Mouse (Mus musculus) heart, adult 2 months (tissue): ENCODE data around the gene Pola2. TPM values are rescaled to one million over a fixed set of nuclear protein-coding genes. Genes with fewer than 3 reads are reported as not detected.
A peak's percentile ranks its signal among the peaks of the same experiment; 100 is the strongest.

Experiments used
- DNase-seq, 2 experiments: peaks; one replicate each; pipeline ENCODE4 v3.0.0; 2021
- H3K27ac ChIP-seq: fragments of 200-600 bp; 2 replicates; pipeline ENCODE4 v1.8.1; 2022
- H3K27me3 ChIP-seq: fragments of 200-500 bp; 2 replicates; pipeline ENCODE4 v1.6.1; 2012; ENCODE audit warnings: mild to moderate bottlenecking, low read length, inconsistent platforms, mixed read lengths; ENCODE audit not compliant: control insufficient read depth, insufficient read depth
- H3K36me3 ChIP-seq: fragments of 200-500 bp; 2 replicates; pipeline ENCODE4 v1.6.1; 2012; ENCODE audit warnings: low read length, inconsistent platforms; ENCODE audit not compliant: control insufficient read depth, insufficient read depth
- H3K4me1 ChIP-seq: fragments of 200-500 bp; 2 replicates; pipeline ENCODE4 v1.6.1; 2011; ENCODE audit warnings: low read length; ENCODE audit not compliant: control insufficient read depth, insufficient read depth
- H3K4me3 ChIP-seq: fragments of 200-600 bp; 2 replicates; pipeline ENCODE4 v1.8.1; 2022
- H3K79me2 ChIP-seq: fragments of 200-500 bp; replicated peaks from 2 replicates; pipeline ENCODE4 v1.6.1; 2012; ENCODE audit warnings: mild to moderate bottlenecking, inconsistent platforms, low read length, moderate library complexity, mixed read lengths; ENCODE audit not compliant: control insufficient read depth, insufficient read depth
- H3K9ac ChIP-seq: fragments of 200-500 bp; 2 replicates; pipeline ENCODE4 v1.6.1; 2012; ENCODE audit warnings: low read depth, mild to moderate bottlenecking, control low read depth, inconsistent platforms, low read length, mixed read lengths
- CTCF ChIP-seq: fragments of 200-600 bp; IDR thresholded peaks from 2 replicates; pipeline ENCODE4 v1.8.1; 2022; ENCODE audit warnings: antibody characterized with exemption, mild to moderate bottlenecking, moderate library complexity
- EP300 ChIP-seq: fragments of 200-500 bp; IDR thresholded peaks from 2 replicates; pipeline ENCODE4 v1.6.1; 2011; ENCODE audit warnings: low read depth, low read length, control low read depth; ENCODE audit not compliant: insufficient read depth
- POLR2A ChIP-seq: fragments of 200-500 bp; IDR thresholded peaks from 2 replicates; pipeline ENCODE4 v1.6.1; 2011; ENCODE audit warnings: mild to moderate bottlenecking, low read depth, low read length, control low read depth; ENCODE audit not compliant: insufficient read depth
- WGBS: fragments of 180-500 bp; shearing (Covaris S2); methylation state at CpG from one replicate; pipeline ENCODE4 v1.1.7; 2018; 5-methylcytosine and 5-hydroxymethylcytosine counted together
- intact Hi-C: fragments of 180-260 bp; cut with DNase I; formaldehyde crosslinking; loops from one replicate; pipeline ENCODE4 v1.15.1; 2025
- polyA plus RNA-seq: library from polyadenylated mRNA; depleted of rRNA; stranded (reverse); fragments of >200 nt; gene quantifications from 2 replicates; pipeline ENCODE4 v1.2.3, GENCODE M21; 2012
- total RNA-seq, 2 experiments: library from RNA; stranded (reverse); gene quantifications; 2 replicates each; pipeline ENCODE4 v1.2.3; 2021

The Pola2 gene
- total and polyA plus RNA-seq, 3 experiments, result 8.6 to 27.9 (median 10.9) TPM

DNA sequence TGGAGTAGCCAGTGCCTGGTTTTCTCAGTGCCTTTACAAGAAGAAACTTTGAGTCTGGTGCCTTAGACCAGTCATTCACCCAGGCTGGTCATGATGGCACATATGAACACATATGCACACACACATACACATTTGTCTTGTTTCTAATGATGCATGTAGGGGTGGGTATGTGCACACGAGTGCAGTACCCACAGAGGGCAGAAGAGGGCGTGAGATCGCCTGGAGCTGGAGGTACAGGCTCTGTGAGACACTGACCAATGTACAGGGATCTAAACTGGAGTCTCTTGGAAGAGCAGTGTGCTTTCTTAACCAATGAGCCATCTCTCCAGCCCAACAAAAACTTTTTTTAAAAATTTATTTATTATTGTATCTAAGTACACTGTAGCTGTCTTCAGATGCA, 34.2 kb upstream of the Pola2 start:
- TF ChIP-seq EP300 (no peak), CTCF (peak; percentile 33), POLR2A (no peak)
- no peak overlapping the region for H3K27ac ChIP-seq
- no peaks in the 10 kb centered on the region for H3K4me1 ChIP-seq
- DNase-seq, result no peak
- no peaks in the 10 kb centered on the region for H3K27me3 ChIP-seq
- H3K9ac ChIP-seq, result no peak overlapping the region
- WGBS, result 84% methylated on average over 3 of the region's 3 CpGs
- H3K4me3 ChIP-seq, result no peak overlapping the region
- intact Hi-C loops, result no loop called here
- H3K36me3 ChIP-seq, result no peaks in the 10 kb centered on the region
- H3K79me2 ChIP-seq, result no peaks in the 10 kb centered on the region

DNA sequence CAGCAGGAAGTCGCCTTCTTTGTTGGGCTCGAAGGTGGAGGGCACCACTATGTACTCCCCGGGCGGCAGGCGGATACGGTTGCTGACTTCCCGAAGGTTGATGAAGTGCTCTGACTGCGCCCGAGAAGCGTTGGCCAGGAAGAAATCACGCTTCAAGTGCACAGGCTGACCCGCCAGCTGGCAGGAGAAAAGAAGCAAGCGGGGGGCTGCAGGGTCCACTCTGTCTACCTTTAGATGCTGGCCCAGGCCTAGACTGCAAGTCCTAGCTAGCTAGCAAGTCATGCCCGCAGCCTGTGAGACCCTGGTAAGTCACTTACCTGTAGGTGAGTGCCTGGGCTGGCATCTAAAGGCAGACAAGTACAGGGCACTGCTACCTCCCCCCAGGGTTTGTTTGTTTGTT, 30.7 kb upstream of the Pola2 start:
- 92% methylated on average over 14 of the region's 14 CpGs for WGBS
- Histone ChIP-seq H3K36me3 (no peaks in the 10 kb centered on the region), H3K4me3 (no peak overlapping the region), H3K27me3 (no peaks in the 10 kb centered on the region), H3K27ac (no peak overlapping the region), H3K79me2 (no peaks in the 10 kb centered on the region), H3K9ac (no peak overlapping the region), H3K4me1 (no peaks in the 10 kb centered on the region)
- intact Hi-C loops, result no loop called here
- DNase-seq, result no peak
- no peak for TF ChIP-seq EP300
- TF ChIP-seq CTCF, result no peak
- no peak for TF ChIP-seq POLR2A

DNA sequence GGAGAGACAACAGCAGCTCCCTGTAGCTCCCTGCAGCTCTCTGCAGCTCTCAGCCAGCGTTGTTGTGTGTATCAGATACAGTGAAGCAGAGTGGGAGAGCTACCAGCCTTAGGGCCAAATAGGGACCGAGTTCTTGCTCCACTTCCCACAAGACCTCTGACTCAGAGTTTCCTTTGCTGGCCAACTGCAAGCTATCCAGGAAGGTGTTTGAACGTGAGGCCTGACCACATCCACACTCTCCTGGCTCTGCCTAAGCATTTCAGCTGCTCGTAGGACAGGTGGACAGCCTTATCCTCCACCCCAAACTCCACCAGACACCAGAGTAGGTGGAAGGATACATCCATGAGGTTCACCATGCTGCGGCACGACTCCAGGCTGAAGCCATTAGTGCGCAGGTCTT, 28.0 kb upstream of the Pola2 start:
- WGBS, result 64% methylated on average over 7 of the region's 7 CpGs
- TF ChIP-seq CTCF (no peak), POLR2A (no peak), EP300 (no peak)
- H3K36me3 ChIP-seq, result no peaks in the 10 kb centered on the region
- no peaks in the 10 kb centered on the region for H3K79me2 ChIP-seq
- H3K27me3 ChIP-seq, result no peaks in the 10 kb centered on the region
- intact Hi-C loops, result no loop called here
- no peak for DNase-seq
- no peaks in the 10 kb centered on the region for H3K4me1 ChIP-seq
- H3K4me3 ChIP-seq, result no peak overlapping the region
- H3K27ac ChIP-seq, result no peak overlapping the region
- H3K9ac ChIP-seq, result no peak overlapping the region

DNA sequence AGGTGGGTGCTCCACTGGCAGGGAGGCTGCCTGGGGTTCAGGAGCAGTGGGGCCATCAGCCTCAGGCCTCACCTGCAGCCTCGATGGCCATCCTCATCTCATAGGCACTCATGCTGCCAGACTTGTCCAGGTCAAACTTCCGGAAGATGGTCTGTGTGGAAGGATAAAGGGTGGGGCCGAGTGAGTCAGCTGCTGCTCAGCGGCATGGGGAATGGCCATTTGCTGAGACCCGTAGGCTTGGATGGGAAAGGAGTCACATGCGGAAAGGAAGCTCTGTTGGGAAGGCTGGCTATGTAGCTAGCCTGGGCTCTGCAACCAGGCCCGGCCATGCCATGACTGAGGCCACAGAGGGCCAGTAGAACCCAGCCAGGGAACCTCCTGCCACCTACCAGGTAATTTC, 27.5 kb upstream of the Pola2 start:
- TF ChIP-seq EP300 (no peak), CTCF (no peak), POLR2A (no peak)
- no peaks in the 10 kb centered on the region for H3K4me1 ChIP-seq
- no peaks in the 10 kb centered on the region for H3K27me3 ChIP-seq
- no peak overlapping the region for H3K9ac ChIP-seq
- H3K4me3 ChIP-seq, result no peak overlapping the region
- no peaks in the 10 kb centered on the region for H3K79me2 ChIP-seq
- intact Hi-C loops, result no loop called here
- 68% methylated on average over 7 of the region's 7 CpGs for WGBS
- no peak for DNase-seq
- no peak overlapping the region for H3K27ac ChIP-seq
- no peaks in the 10 kb centered on the region for H3K36me3 ChIP-seq

DNA sequence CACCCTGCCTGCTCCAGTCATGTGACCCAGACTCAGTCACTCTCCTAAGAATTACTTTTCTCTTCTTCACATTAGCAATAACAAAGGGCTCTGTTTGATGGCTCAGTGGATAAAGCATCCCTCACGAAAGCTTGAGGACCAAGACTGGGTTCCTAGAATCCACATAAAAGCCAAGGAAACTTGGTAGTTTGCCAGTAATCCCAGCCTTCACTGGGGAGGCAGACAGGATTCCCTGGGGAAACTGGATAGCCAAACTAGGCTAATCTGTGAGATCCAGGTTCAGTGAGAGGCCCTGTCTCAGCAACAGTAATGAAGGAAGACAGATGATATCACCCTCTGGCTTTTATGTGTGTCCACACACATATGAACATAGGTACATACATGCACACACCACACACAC, 26.9 kb upstream of the Pola2 start:
- Histone ChIP-seq H3K36me3 (no peaks in the 10 kb centered on the region), H3K4me3 (no peak overlapping the region), H3K9ac (no peak overlapping the region), H3K27me3 (no peaks in the 10 kb centered on the region), H3K79me2 (no peaks in the 10 kb centered on the region), H3K27ac (no peak overlapping the region), H3K4me1 (no peaks in the 10 kb centered on the region)
- intact Hi-C loops, result no loop called here
- WGBS, result 68% methylated on average over 1 of the region's 1 CpGs
- DNase-seq, result no peak
- TF ChIP-seq POLR2A (no peak), EP300 (no peak), CTCF (no peak)

DNA sequence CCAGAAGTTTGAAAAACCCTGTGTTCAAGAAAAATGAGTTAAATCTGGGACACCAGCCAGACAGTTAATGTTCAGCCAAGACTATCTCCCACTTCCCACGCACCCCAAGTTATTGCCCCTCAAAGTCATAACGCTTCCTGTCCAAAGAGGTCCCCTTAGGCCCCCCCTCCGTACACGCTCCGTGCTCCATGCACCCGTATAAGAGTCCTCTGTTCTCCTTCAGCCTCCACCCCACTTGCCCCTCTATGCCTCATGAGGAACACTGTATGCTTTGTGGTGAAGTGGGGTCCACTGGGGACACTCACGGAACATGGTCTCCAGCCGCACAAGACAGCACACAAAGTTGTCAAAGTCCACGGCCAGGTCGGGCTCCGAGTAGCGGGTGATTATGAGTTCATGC, 26.0 kb upstream of the Pola2 start:
- no peak for DNase-seq
- WGBS, result 82% methylated on average over 12 of the region's 12 CpGs
- H3K36me3 ChIP-seq, result no peaks in the 10 kb centered on the region

DNA sequence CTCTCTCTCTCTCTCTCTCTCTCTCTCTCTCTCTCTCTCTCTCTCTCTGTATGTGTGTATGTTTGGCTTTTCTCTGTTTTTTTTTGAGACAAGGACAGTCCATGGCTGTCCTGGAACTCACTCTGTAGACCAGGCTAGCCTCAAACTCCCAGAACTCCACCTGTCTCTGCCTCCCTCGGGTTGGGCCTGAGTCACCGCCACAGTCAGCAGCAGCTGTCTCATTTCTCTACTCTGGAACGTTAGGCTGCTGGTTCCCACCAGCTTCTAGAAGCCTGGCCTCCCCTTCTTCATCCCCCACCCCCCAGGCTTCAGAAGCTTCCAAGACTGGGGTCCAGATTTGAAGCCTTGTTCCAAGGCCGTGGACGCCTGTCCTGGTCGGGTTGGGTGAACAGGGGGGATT, 25.6 kb upstream of the Pola2 start:
- Histone ChIP-seq H3K4me3 (no peak overlapping the region), H3K9ac (no peak overlapping the region), H3K36me3 (no peaks in the 10 kb centered on the region), H3K27ac (no peak overlapping the region), H3K79me2 (no peaks in the 10 kb centered on the region), H3K4me1 (no peaks in the 10 kb centered on the region), H3K27me3 (no peaks in the 10 kb centered on the region)
- 67% methylated on average over 6 of the region's 6 CpGs for WGBS
- intact Hi-C loops, result no loop called here
- no peak for TF ChIP-seq EP300
- TF ChIP-seq CTCF, result no peak
- TF ChIP-seq POLR2A, result no peak
- DNase-seq, result no peak

More for the DNA sequence above, 26.0 kb upstream of the Pola2 start:
- Histone ChIP-seq H3K4me3 (no peak overlapping the region), H3K27ac (no peak overlapping the region), H3K79me2 (no peaks in the 10 kb centered on the region), H3K9ac (no peak overlapping the region), H3K4me1 (no peaks in the 10 kb centered on the region), H3K27me3 (no peaks in the 10 kb centered on the region)
- no peak for TF ChIP-seq CTCF
- TF ChIP-seq POLR2A, result no peak
- TF ChIP-seq EP300, result no peak
- intact Hi-C loops, result no loop called here
